Mouse (Mus musculus) adrenal gland, adult 8-10 months (tissue): ENCODE results near the gene Sfta2. TPM values are rescaled to one million over a fixed set of nuclear protein-coding genes. Genes with fewer than 3 reads are reported as not detected.

Experiments
- DNase-seq: peaks from one replicate; pipeline ENCODE4 v3.0.0; 2022
- total RNA-seq, 4 experiments: library from RNA; stranded (reverse); gene quantifications; 2 replicates each; pipeline ENCODE4 v1.2.4; 2022

The Sfta2 gene
- total RNA-seq, 4 experiments from 2014 or later: not detected

GRCm38 (mm10) chr17:35593786-35594185 is 7.6 kb upstream of the Sfta2 start:
- no peak for DNase-seq

- DNase-seq: no peak
Observed at GRCm38 (mm10) chr17:35594456-35594855, 6.9 kb upstream of the Sfta2 start.

GRCm38 (mm10) chr17:35597399-35597798 is 4.0 kb upstream of the Sfta2 start:
- no peak for DNase-seq

GRCm38 (mm10) chr17:35601736-35602354 is 496 bp downstream of the Sfta2 start:
- no peak for DNase-seq

- DNase-seq: no peak
Observed at GRCm38 (mm10) chr17:35617127-35617526, 15.8 kb downstream of the Sfta2 start.

- DNase-seq: no peak
Observed at GRCm38 (mm10) chr17:35626537-35626936, 25.2 kb downstream of the Sfta2 start, which contains the start of gene Gm9573. Gene Gm9573 (minus strand): TSS chr17:35626637.

GRCm38 (mm10) chr17:35633992-35634391 is 32.6 kb downstream of the Sfta2 start:
- DNase-seq: no peak

GRCm38 (mm10) chr17:35635202-35635601 is 33.9 kb downstream of the Sfta2 start:
- no peak for DNase-seq

GRCm38 (mm10) chr17:35635699-35636111 is 34.4 kb downstream of the Sfta2 start:
- DNase-seq: peak; percentile 33

- DNase-seq: no peak
Observed at GRCm38 (mm10) chr17:35636363-35636762, 35.0 kb downstream of the Sfta2 start.

- peak; percentile 29 for DNase-seq
Observed at GRCm38 (mm10) chr17:35638475-35639190, 37.3 kb downstream of the Sfta2 start.

- no peak for DNase-seq
Observed at GRCm38 (mm10) chr17:35639352-35639751, 38.0 kb downstream of the Sfta2 start.

GRCm38 (mm10) chr17:35643609-35644236 is 42.4 kb downstream of the Sfta2 start, which contains the start of gene Mucl3:
Gene Mucl3 (minus strand): TSS chr17:35643695.
- DNase-seq: no peak

- DNase-seq: no peak
Observed at GRCm38 (mm10) chr17:35649429-35649828, 48.1 kb downstream of the Sfta2 start.

GRCm38 (mm10) chr17:35653086-35653485 is 51.7 kb downstream of the Sfta2 start:
- no peak for DNase-seq

- no peak for DNase-seq
Observed at GRCm38 (mm10) chr17:35665957-35666515, 64.7 kb downstream of the Sfta2 start.

- DNase-seq: no peak
Observed at GRCm38 (mm10) chr17:35666851-35667256, 65.5 kb downstream of the Sfta2 start.

- peak; percentile 94 for DNase-seq
Observed at GRCm38 (mm10) chr17:35667334-35668065, 66.2 kb downstream of the Sfta2 start, which contains the start of gene Vars2. Gene Vars2 (minus strand): TSS chr17:35667592.

GRCm38 (mm10) chr17:35669731-35670130 is 68.4 kb downstream of the Sfta2 start:
- DNase-seq: no peak

GRCm38 (mm10) chr17:35671846-35672245 is 70.5 kb downstream of the Sfta2 start:
- DNase-seq: no peak

- no peak for DNase-seq
Observed at GRCm38 (mm10) chr17:35672527-35672926, 71.2 kb downstream of the Sfta2 start.

GRCm38 (mm10) chr17:35673416-35674035 is 72.2 kb downstream of the Sfta2 start, which contains the start of gene Gtf2h4:
Gene Gtf2h4 (minus strand): TSS chr17:35673739.
- DNase-seq: peak; percentile 89
